Mouse (Mus musculus): Measurements from ENCODE around the gene Uchl4.
A peak's percentile ranks its signal among the peaks of the same experiment; 100 is the strongest.

Uchl4 gene

DNA sequence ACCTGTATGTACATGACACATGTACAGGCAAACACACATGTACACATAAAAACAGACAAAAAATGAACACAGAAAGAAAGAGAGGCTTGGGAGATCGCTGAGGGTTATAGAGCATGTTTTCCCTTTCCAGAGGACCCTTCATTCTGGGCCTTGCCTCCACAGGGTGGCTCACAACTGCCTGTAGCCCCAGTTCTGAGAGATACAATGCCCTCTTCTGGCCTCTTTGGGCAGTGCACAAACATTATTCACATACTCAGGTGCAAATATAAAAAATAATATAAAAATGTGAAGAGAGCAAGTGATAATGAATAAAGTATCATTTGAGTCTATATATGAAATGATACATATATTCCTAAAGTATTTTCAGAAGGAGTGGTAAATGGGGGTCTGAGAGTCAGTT lies 39.9 kb downstream of the Uchl4 start:
- no peak for DNase-seq

DNA sequence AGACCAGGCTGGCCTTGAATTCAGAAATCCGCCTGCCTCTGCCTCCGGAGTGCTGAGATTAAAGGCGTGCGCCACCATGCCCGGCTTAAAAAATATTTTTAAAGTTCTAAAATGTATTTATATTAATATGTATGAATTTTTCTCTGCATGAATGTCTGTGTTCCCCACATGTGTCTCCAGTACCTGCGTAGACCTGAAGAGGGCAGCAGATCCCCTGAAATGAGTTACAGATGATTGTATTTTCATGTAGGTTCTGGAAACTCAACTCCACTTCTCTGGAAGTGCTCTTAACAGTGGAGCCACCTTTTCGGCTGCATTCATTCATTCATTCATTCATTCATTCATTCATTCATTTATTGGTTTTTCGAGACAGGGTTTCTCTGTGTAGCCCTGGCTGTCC lies 42.7 kb downstream of the Uchl4 start:
- peak; percentile 52 to 72 for DNase-seq

DNA sequence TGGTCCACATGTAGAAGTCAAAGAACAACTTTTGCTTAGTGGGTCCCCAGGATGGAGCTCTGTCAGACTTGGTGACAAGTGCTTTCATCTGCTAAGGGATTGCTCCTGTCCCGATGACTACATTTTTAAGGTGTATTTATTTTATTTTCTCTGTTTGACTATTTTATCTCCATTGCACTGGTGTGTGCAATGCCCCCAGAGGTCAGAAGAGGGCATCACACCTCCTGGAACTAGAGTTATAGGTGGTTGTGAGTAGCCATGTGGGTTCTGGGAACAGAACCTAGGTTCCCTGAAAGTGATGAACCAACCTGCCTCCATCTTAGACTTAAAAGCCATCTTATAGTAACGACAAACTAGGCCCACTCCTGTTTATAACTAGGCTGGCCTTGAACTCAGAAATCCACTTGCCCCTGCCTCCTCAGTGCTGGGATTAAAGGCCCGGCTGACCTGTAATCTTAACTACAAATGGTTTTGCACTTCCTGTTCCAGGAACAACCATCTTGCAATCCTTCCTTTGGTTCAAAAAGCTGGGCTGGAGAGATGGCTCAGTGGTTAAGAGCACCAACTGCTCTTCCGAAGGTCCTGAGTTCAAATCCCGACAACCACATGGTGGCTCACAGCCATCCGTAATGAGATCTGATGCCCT lies 43.8 kb downstream of the Uchl4 start:
- no peak for DNase-seq

DNA sequence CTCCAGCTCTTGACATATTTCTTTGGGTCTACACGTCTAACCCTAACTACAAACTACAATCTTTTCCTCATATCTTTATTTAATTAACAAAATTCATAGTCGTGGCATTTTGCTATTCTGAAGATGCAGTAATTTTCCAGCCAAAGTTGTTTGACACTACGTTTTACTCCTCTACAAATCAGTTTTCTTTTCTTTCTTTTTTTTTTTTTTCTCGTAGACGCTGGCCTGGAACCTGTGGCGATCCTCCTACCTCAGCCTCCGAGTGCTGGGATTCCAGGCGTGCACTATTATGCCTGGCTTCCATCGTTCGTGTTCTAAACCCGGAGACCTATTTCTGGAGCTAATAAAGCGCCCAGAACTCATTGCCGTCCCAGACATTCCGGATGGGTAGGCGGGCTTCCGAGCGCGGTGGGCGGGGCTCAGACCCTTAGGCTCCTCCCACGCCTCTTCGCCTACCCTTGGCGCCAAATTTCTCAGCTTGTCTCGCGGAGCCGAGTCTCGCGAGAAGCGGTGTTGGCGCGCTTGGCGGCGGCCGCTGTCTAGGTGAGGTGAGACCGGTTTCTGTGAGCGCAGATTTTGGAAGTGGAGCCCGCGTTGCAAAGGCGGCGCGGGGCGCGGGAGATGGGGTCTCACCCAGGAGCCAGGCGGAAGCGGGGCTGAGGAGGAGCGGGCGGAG lies 46.2 kb downstream of the Uchl4 start, which contains the start of gene Tipin:
Gene Tipin, plus strand, starts transcription at position 477 of the 676 bp plus-strand sequence.
- DNase-seq: peak; percentile 93 to 96

DNA sequence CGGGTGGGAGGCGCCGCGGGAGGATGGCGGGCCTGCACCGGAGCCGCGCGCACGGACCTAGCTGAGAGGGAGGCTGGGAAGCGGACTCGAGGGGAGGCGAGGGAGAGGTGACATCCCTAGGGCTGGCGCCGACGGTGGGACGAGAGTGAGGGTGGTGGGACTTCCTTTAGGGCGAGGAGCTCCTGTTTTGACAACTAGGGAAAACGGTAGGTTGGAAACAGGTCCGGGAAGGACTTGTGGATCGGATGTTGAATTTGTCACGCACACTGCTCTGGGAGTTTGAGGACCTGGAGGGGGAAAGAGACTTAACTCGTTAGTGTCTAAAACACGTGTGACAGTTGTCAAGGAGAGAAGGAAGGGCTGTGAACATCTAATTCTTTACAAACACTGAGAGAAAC lies 46.8 kb downstream of the Uchl4 start:
- DNase-seq: no peak

DNA sequence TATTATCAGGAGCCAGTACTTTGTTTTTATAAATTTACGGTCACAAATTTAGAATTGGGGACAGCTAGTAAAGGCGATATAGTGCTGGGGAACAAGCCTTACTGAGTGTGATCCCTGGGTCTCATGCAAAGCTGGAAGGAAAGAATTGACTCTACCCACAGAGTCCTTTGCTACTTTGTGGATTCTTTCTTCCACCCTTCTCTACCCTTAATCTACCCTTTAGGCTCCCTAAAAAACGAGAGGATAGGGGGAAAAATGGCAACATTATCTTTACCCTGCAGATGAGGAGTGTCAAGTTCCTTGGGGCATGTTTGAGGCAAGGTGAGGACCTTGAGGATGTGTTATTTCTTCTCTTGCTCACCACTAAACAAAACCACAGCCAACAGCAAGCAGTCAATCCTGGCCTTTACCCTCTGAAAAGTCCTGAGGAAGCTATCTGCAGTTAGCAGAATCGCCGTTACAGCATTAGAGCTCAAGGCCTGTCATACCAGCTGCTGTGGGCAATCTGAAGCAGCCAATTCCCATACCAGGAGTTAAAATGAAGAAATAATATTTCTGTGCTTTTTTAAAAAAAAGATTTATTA lies 47.5 kb downstream of the Uchl4 start:
- no peak for DNase-seq

Measured in lung, adult 18-20 months (tissue).